Comparison of ENCODE assay signal across 29 mouse cellular contexts in genomic region chr5:138762361-138762760, GRCm38 (mm10). TPM values are rescaled to one million over a fixed set of nuclear protein-coding genes. Genes with fewer than 3 reads are reported as not detected.
DNase-seq lines count a peak whose midpoint lies in the region; ATAC-seq and TF ChIP-seq lines count a peak whose summit lies in the region.
"Had no signal": no experiment of that assay in that cellular context is flagged by ENCODE, and none has a peak within 500 bp of the region (broad histone marks: within the 10 kb centered on the region; RNA-seq: fewer than 3 reads in every experiment).

No protein-coding gene starts in this region.

- H3K4me2 ChIP-seq in midbrain, embryonic 14.5 days (ENCODE audit: low read length): no peak overlapping the region; the same call in 1 of the 2 replicates
- no peak overlapping the region for H3K4me2 ChIP-seq in midbrain, embryonic 15.5 days
- peak overlapping the region; percentile 26 for H3K4me2 ChIP-seq in hindbrain, embryonic 12.5 days (replicated peaks)
- H3K4me2 ChIP-seq in neural tube, embryonic 15.5 days: no peak overlapping the region
- H3K4me2 ChIP-seq: limb, embryonic 15.5 days; liver, embryonic 15.5 days; stomach, embryonic 15.5 days had no signal

- 0 out of 2 replicates have a peak overlapping the region, but pooled peaks have one; percentile 15 for H3K27ac ChIP-seq in midbrain, embryonic 14.5 days (replicated peaks; ENCODE audit: low read depth, low read length)
- no peak overlapping the region for H3K27ac ChIP-seq in midbrain, embryonic 15.5 days
- peak overlapping the region; percentile 76 for H3K27ac ChIP-seq in hindbrain, embryonic 12.5 days
- H3K27ac ChIP-seq in neural tube, embryonic 15.5 days (replicated peaks): 0 out of 2 replicates have a peak overlapping the region, but pooled peaks have one; percentile 28
- H3K27ac ChIP-seq in kidney, adult 2 months (ENCODE audit: insufficient read depth, low read depth, low read length): no peak overlapping the region
- H3K27ac ChIP-seq: limb, embryonic 15.5 days; liver, embryonic 15.5 days; stomach, embryonic 15.5 days had no signal

- H3K27me3 ChIP-seq in midbrain, embryonic 14.5 days (ENCODE audit: control insufficient read depth, insufficient read depth, low read length): no peaks in the 10 kb centered on the region
- H3K27me3 ChIP-seq in midbrain, embryonic 15.5 days (replicated peaks): no peaks in the 10 kb centered on the region
- peaks cover under 1% of the 10 kb centered on the region; the same call in 1 of the 2 replicates for H3K27me3 ChIP-seq in hindbrain, embryonic 12.5 days
- no peaks in the 10 kb centered on the region for H3K27me3 ChIP-seq in neural tube, embryonic 15.5 days (replicated peaks)
- no peaks in the 10 kb centered on the region for H3K27me3 ChIP-seq in kidney, adult 2 months (replicated peaks; ENCODE audit: control insufficient read depth, insufficient read depth, low read length)
- H3K27me3 ChIP-seq: stomach, embryonic 15.5 days had no signal

- H3K9ac ChIP-seq in midbrain, embryonic 14.5 days (replicated peaks; ENCODE audit: low read length): no peak overlapping the region
- no peak overlapping the region for H3K9ac ChIP-seq in midbrain, embryonic 15.5 days
- peak overlapping the region; percentile 41; the same call in 1 of the 2 replicates for H3K9ac ChIP-seq in hindbrain, embryonic 12.5 days
- no peak overlapping the region for H3K9ac ChIP-seq in neural tube, embryonic 15.5 days (replicated peaks)
- H3K9ac ChIP-seq: limb, embryonic 15.5 days; liver, embryonic 15.5 days; stomach, embryonic 15.5 days had no signal

- no peak for TF ChIP-seq CTCF in kidney, adult 2 months (conservative IDR thresholded peaks at IDR 0.05; ENCODE audit: insufficient read depth, insufficient read length, low read depth, low read length)

- 82% methylated on average over 4 of the region's 4 CpGs for WGBS in midbrain, embryonic 14.5 days
- WGBS in midbrain, embryonic 15.5 days: 80% methylated on average over 4 of the region's 4 CpGs
- 76% methylated on average over 4 of the region's 4 CpGs for WGBS in hindbrain, embryonic 12.5 days
- WGBS in neural tube, embryonic 15.5 days: 65% methylated on average over 4 of the region's 4 CpGs
- 87% methylated on average over 4 of the region's 4 CpGs for WGBS in kidney, adult 2 months

- intact Hi-C loops in gastrocnemius, postnatal 36 days (cut with DNase I): no loop called here

- no peak for ATAC-seq in midbrain, embryonic 14.5 days (ENCODE audit: low FRiP score, low TSS enrichment)
- ATAC-seq in midbrain, embryonic 15.5 days (replicated peaks): no peak
- ATAC-seq in hindbrain, embryonic 12.5 days (ENCODE audit: low FRiP score): no peak
- no peak for ATAC-seq in neural tube, embryonic 15.5 days (ENCODE audit: low FRiP score)
- ATAC-seq: midbrain, embryonic 16.5 days had no signal

- DNase-seq in gastrocnemius, postnatal 25 days: peak; percentile 38
- no peak for DNase-seq in gastrocnemius, postnatal 36 days
- no peak for DNase-seq in midbrain, embryonic 14.5 days
- DNase-seq in kidney, adult 2 months: no peak
- no peak for DNase-seq in MN1 (ENCODE audit: low spot score)
- DNase-seq: B cell, adult 2 months; cerebellum, adult 2 months; cerebellum, postnatal 36 days; kidney, adult 11 months; kidney, postnatal 10 days; layer of hippocampus, postnatal 36 days; right cerebral cortex, postnatal 14 days; thymus, adult 18-20 months; thymus, postnatal 4 days had no signal

- no peaks in the 10 kb centered on the region for H3K9me3 ChIP-seq in midbrain, embryonic 14.5 days (ENCODE audit: control insufficient read depth, low read length)
- no peaks in the 10 kb centered on the region for H3K9me3 ChIP-seq in midbrain, embryonic 15.5 days
- no peaks in the 10 kb centered on the region for H3K9me3 ChIP-seq in hindbrain, embryonic 12.5 days (replicated peaks)
- H3K9me3 ChIP-seq in neural tube, embryonic 15.5 days (replicated peaks): no peaks in the 10 kb centered on the region
- H3K9me3 ChIP-seq: limb, embryonic 15.5 days; liver, embryonic 15.5 days; stomach, embryonic 15.5 days had no signal

- H3K4me1 ChIP-seq in midbrain, embryonic 14.5 days (ENCODE audit: control insufficient read depth, insufficient read depth, low read length): peaks cover 43% of the 10 kb centered on the region
- H3K4me1 ChIP-seq in midbrain, embryonic 15.5 days: peaks cover 50% of the 10 kb centered on the region
- H3K4me1 ChIP-seq in hindbrain, embryonic 12.5 days: peaks cover 57% of the 10 kb centered on the region
- H3K4me1 ChIP-seq in neural tube, embryonic 15.5 days: peaks cover 66% of the 10 kb centered on the region
- H3K4me1 ChIP-seq in kidney, adult 2 months (ENCODE audit: control insufficient read depth, insufficient read depth, low read length): peaks cover 14% of the 10 kb centered on the region
- H3K4me1 ChIP-seq: stomach, embryonic 15.5 days had no signal

- H3K4me3 ChIP-seq in midbrain, embryonic 14.5 days (replicated peaks; ENCODE audit: low read depth, low read length): no peak overlapping the region
- H3K4me3 ChIP-seq in midbrain, embryonic 15.5 days: no peak overlapping the region
- no peak overlapping the region for H3K4me3 ChIP-seq in hindbrain, embryonic 12.5 days
- H3K4me3 ChIP-seq in neural tube, embryonic 15.5 days (replicated peaks): no peak overlapping the region
- no peak overlapping the region for H3K4me3 ChIP-seq in kidney, adult 2 months (ENCODE audit: insufficient read depth, low read depth, low read length)
- H3K4me3 ChIP-seq: limb, embryonic 15.5 days; liver, embryonic 15.5 days; stomach, embryonic 15.5 days had no signal

- no peak for TF ChIP-seq POLR2A in kidney, adult 2 months (IDR thresholded peaks at IDR 0.05; ENCODE audit: low read depth, low read length)

- peaks cover 72% of the 10 kb centered on the region for H3K36me3 ChIP-seq in midbrain, embryonic 14.5 days (ENCODE audit: control insufficient read depth, insufficient read depth, low read length)
- H3K36me3 ChIP-seq in midbrain, embryonic 15.5 days (replicated peaks): peaks cover 31% of the 10 kb centered on the region
- peaks cover 45% of the 10 kb centered on the region for H3K36me3 ChIP-seq in hindbrain, embryonic 12.5 days
- H3K36me3 ChIP-seq in neural tube, embryonic 15.5 days: peaks cover 57% of the 10 kb centered on the region
- no peaks in the 10 kb centered on the region for H3K36me3 ChIP-seq in kidney, adult 2 months (ENCODE audit: control insufficient read depth, insufficient read depth, low read length)
- H3K36me3 ChIP-seq: stomach, embryonic 15.5 days had no signal

RNA-seq across cellular contexts. Expression of gene Fam20c, which starts 8.0 kb away (rescaled TPM):
- total RNA-seq in gastrocnemius, postnatal 25 days (2021): 10 to 100 TPM; 14.2 to 19.2 TPM
- 10 to 100 TPM; 13.9 to 16.3 TPM for total RNA-seq in gastrocnemius, postnatal 36 days (2021)
- polyA plus RNA-seq in midbrain, embryonic 14.5 days (2014; fragmentation: Nextera tagmentation; extraction: Ambion mirVana): 51.2 and 56.1 TPM in 2 replicates
- 57.9 and 65.4 TPM in 2 replicates for polyA plus RNA-seq in midbrain, embryonic 15.5 days (2015; fragmentation: Nextera tagmentation; extraction: Ambion mirVana)
- polyA plus RNA-seq in hindbrain, embryonic 12.5 days (2016; fragmentation: Nextera tagmentation; extraction: Ambion mirVana): 44.1 and 45.8 TPM in 2 replicates
- polyA plus RNA-seq in neural tube, embryonic 15.5 days (2015; fragmentation: Nextera tagmentation; extraction: Ambion mirVana): 43.6 and 57.9 TPM in 2 replicates
- 49.5 and 65.6 TPM in 2 replicates for polyA plus RNA-seq in kidney, adult 2 months (2012; rRNA removed)

RNA-seq across cellular contexts. Expression of gene Gm5294, which starts 57.5 kb away (rescaled TPM):
- not detected for total RNA-seq in gastrocnemius, postnatal 25 days (2021)
- total RNA-seq in gastrocnemius, postnatal 36 days (2021): not detected
- not detected in 2 replicates for polyA plus RNA-seq in midbrain, embryonic 14.5 days (2014; fragmentation: Nextera tagmentation; extraction: Ambion mirVana)
- not detected in 2 replicates for polyA plus RNA-seq in midbrain, embryonic 15.5 days (2015; fragmentation: Nextera tagmentation; extraction: Ambion mirVana)
- polyA plus RNA-seq in hindbrain, embryonic 12.5 days (2016; fragmentation: Nextera tagmentation; extraction: Ambion mirVana): 0.46 and 0.64 TPM in 2 replicates
- polyA plus RNA-seq in neural tube, embryonic 15.5 days (2015; fragmentation: Nextera tagmentation; extraction: Ambion mirVana): not detected in 2 replicates
- polyA plus RNA-seq in kidney, adult 2 months (2012; rRNA removed): 0.14 and 0.16 TPM in 2 replicates
- total RNA-seq: adrenal gland, postnatal 4 days; hematopoietic stem cell, adult 5-6 weeks; layer of hippocampus, adult 18-20 months; layer of hippocampus, postnatal 36 days; left cerebral cortex, postnatal 36 days had no signal
- polyA plus RNA-seq: cerebellum, adult 2 months; frontal cortex, adult 2 months; gonadal fat pad, adult 2 months; heart, embryonic 14.5 days; limb, embryonic 15.5 days; liver, embryonic 15.5 days; lung, embryonic 16.5 days; midbrain, embryonic 16.5 days; stomach, embryonic 15.5 days had no signal

Comparison
In these comparisons a context has a peak if more than half of its experiments do, and no peak if none do; other contexts are left out.
1. H3K27ac ChIP-seq: peak in midbrain, embryonic 14.5 days (single experiment), hindbrain, embryonic 12.5 days (single experiment) and neural tube, embryonic 15.5 days (single experiment); none in midbrain, embryonic 15.5 days (single experiment) and kidney, adult 2 months (single experiment).